8 mouse cellular contexts compared by ENCODE assay signal in the genomic region with DNA sequence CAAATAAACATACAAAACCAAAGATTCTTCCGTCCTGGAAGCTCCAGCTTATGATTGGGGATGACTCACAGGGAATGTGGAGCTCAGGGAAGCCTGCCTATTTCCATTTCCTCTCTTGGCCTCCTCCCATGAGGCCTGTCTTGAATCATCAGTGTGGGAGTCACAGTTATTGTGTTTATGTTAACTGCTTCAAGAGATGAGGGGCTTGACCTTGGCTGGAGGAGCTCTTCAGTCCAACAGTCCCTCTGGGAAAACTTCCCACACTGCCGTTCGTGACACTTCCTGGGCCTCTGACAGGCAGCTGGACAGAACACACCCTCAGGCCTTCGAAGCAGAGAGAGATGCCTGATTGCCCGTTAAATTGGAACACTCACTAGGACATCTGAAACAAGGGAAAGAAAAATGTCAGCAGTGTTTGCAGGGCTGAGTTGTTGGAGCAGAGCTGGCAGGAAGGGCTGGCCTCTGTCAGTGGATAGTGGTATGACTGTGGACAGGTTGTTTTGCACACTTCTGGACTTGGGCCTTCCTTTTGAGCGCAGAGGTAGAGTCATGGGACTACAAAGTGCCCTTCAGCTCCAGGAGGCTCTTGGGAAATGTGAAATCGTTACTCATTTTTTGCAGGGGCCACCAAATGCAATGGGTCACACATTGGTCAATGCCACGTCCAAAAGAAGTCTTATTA.
DNase-seq lines count a peak whose midpoint lies in the region; ATAC-seq and TF ChIP-seq lines count a peak whose summit lies in the region.

No protein-coding gene starts in this region.

- intact Hi-C loops in heart, postnatal 25 days (cut with DNase I), result no loop called here
- intact Hi-C loops in left cerebral cortex, postnatal 4 days (cut with DNase I), result no loop called here

- H3K27ac ChIP-seq in heart, embryonic 10.5 days, result no peak overlapping the region
- no peak overlapping the region for H3K27ac ChIP-seq in hindbrain, embryonic 11.5 days (ENCODE audit: low read depth, low read length)

- DNase-seq in heart, adult 18-20 months, result peak; percentile 71 to 86
- no peak for DNase-seq in heart, embryonic 10.5 days (ENCODE audit: low spot score)
- DNase-seq in brain, embryonic 14.5 days (ENCODE audit: low read depth), result peak; percentile 13
- DNase-seq in heart, postnatal 25 days (ENCODE audit: low spot score), result peak; percentile 66
- peak; percentile 17 for DNase-seq in left cerebral cortex, postnatal 4 days
- DNase-seq in right cerebral cortex, postnatal 25 days, result peak; percentile 12
- DNase-seq in hindbrain, embryonic 11.5 days (ENCODE audit: low spot score), result no peak
- DNase-seq in T-cell, adult 2 months (ENCODE audit: low spot score), result no peak

- H3K4me2 ChIP-seq in hindbrain, embryonic 11.5 days (replicated peaks; ENCODE audit: low read depth, low read length), result no peak overlapping the region

- no peak for TF ChIP-seq POLR2A in brain, embryonic 14.5 days (IDR thresholded peaks at IDR 0.05; ENCODE audit: borderline replicate concordance, extremely low read depth, insufficient read depth, insufficient read length, poor library complexity, severe bottlenecking)

- no peak for ATAC-seq in hindbrain, embryonic 11.5 days (ENCODE audit: low FRiP score)

- WGBS in heart, embryonic 10.5 days, result 53% methylated on average over 8 of the region's 8 CpGs
- whole genome bisulfite sequencing in hindbrain, embryonic 11.5 days, result 63% methylated on average over 8 of the region's 8 CpGs

- H3K36me3 ChIP-seq in heart, embryonic 10.5 days, result no peaks in the 10 kb centered on the region
- H3K36me3 ChIP-seq in hindbrain, embryonic 11.5 days (ENCODE audit: control insufficient read depth, insufficient read depth, low read length), result no peaks in the 10 kb centered on the region

- H3K9ac ChIP-seq in hindbrain, embryonic 11.5 days (ENCODE audit: low read depth, low read length), result no peak overlapping the region

- H3K4me3 ChIP-seq in heart, embryonic 10.5 days, result no peak overlapping the region
- no peak overlapping the region for H3K4me3 ChIP-seq in hindbrain, embryonic 11.5 days (ENCODE audit: low read depth, low read length)

- H3K4me1 ChIP-seq in heart, embryonic 10.5 days, result no peaks in the 10 kb centered on the region
- no peaks in the 10 kb centered on the region for H3K4me1 ChIP-seq in hindbrain, embryonic 11.5 days (replicated peaks; ENCODE audit: control insufficient read depth, insufficient read depth, low read length)

- no peaks in the 10 kb centered on the region for H3K9me3 ChIP-seq in heart, embryonic 10.5 days
- H3K9me3 ChIP-seq in hindbrain, embryonic 11.5 days (ENCODE audit: control insufficient read depth, low read length), result no peaks in the 10 kb centered on the region

- TF ChIP-seq CTCF in brain, embryonic 14.5 days (IDR thresholded peaks at IDR 0.05; ENCODE audit: borderline replicate concordance, extremely low read depth, insufficient read depth, insufficient read length), result no peak

- no peaks in the 10 kb centered on the region for H3K27me3 ChIP-seq in heart, embryonic 10.5 days (ENCODE audit: insufficient read depth, poor library complexity, severe bottlenecking)
- no peaks in the 10 kb centered on the region for H3K27me3 ChIP-seq in hindbrain, embryonic 11.5 days (ENCODE audit: control insufficient read depth, insufficient read depth, low read length)

Comparison
In these comparisons a context has a peak if more than half of its experiments do, and no peak if none do; other contexts are left out.
1. DNase-seq: peak in heart, adult 18-20 months (2 of 2), brain, embryonic 14.5 days (single experiment), heart, postnatal 25 days (single experiment), left cerebral cortex, postnatal 4 days (single experiment) and right cerebral cortex, postnatal 25 days (single experiment); none in heart, embryonic 10.5 days (single experiment), hindbrain, embryonic 11.5 days (single experiment) and T-cell, adult 2 months (single experiment).